Mouse (Mus musculus): ENCODE results near the gene Sbk1. TPM values are rescaled to one million over a fixed set of nuclear protein-coding genes. Genes with fewer than 3 reads are reported as not detected.
"Not testable (repeated sequence)": the region's sequence is repeated elsewhere in the genome, so short reads cannot be mapped to it uniquely, and the experiment has no call there.

Sbk1 gene
- total RNA-seq, 2 experiments from 2014 or later: 2.5 to 3.4 TPM

- peak; percentile 61; the same call in 1 of the 2 replicates for ATAC-seq (replicated peaks; ENCODE audit: low FRiP score, poor library complexity, severe bottlenecking)
Measured at GRCm38 (mm10) chr7:126260280-126261210, 11.9 kb upstream of the Sbk1 start.

GRCm38 (mm10) chr7:126261823-126262222 is 10.6 kb upstream of the Sbk1 start:
- ATAC-seq (replicated peaks; ENCODE audit: low FRiP score, poor library complexity, severe bottlenecking): no peak

GRCm38 (mm10) chr7:126263964-126264363 is 8.5 kb upstream of the Sbk1 start:
- no peak for ATAC-seq (replicated peaks; ENCODE audit: low FRiP score, poor library complexity, severe bottlenecking)

- ATAC-seq (replicated peaks; ENCODE audit: low FRiP score, poor library complexity, severe bottlenecking): no peak
Measured at GRCm38 (mm10) chr7:126265949-126266348, 6.5 kb upstream of the Sbk1 start.

- no peak for ATAC-seq (replicated peaks; ENCODE audit: low FRiP score, poor library complexity, severe bottlenecking)
Measured at GRCm38 (mm10) chr7:126266372-126266870, 6.0 kb upstream of the Sbk1 start.

- no peak for ATAC-seq (replicated peaks; ENCODE audit: low FRiP score, poor library complexity, severe bottlenecking)
Measured at GRCm38 (mm10) chr7:126267606-126268005, 4.8 kb upstream of the Sbk1 start.

- ATAC-seq (replicated peaks; ENCODE audit: low FRiP score, poor library complexity, severe bottlenecking): no peak
Measured at GRCm38 (mm10) chr7:126272770-126273311, 422 bp downstream of the Sbk1 start.

GRCm38 (mm10) chr7:126273351-126274042 is 1.1 kb downstream of the Sbk1 start:
- no peak for ATAC-seq (replicated peaks; ENCODE audit: low FRiP score, poor library complexity, severe bottlenecking)

- ATAC-seq (replicated peaks; ENCODE audit: low FRiP score, poor library complexity, severe bottlenecking): no peak
Measured at GRCm38 (mm10) chr7:126274137-126274536, 1.7 kb downstream of the Sbk1 start.

- ATAC-seq (replicated peaks; ENCODE audit: low FRiP score, poor library complexity, severe bottlenecking): no peak
Measured at GRCm38 (mm10) chr7:126274626-126275025, 2.2 kb downstream of the Sbk1 start.

- ATAC-seq (replicated peaks; ENCODE audit: low FRiP score, poor library complexity, severe bottlenecking): no peak
Measured at GRCm38 (mm10) chr7:126275711-126276110, 3.3 kb downstream of the Sbk1 start.

- ATAC-seq (replicated peaks; ENCODE audit: low FRiP score, poor library complexity, severe bottlenecking): no peak
Measured at GRCm38 (mm10) chr7:126276297-126276696, 3.9 kb downstream of the Sbk1 start.

- ATAC-seq (replicated peaks; ENCODE audit: low FRiP score, poor library complexity, severe bottlenecking): no peak
Measured at GRCm38 (mm10) chr7:126277536-126278295, 5.3 kb downstream of the Sbk1 start.

- no peak for ATAC-seq (replicated peaks; ENCODE audit: low FRiP score, poor library complexity, severe bottlenecking)
Measured at GRCm38 (mm10) chr7:126278799-126279198, 6.4 kb downstream of the Sbk1 start.

GRCm38 (mm10) chr7:126279774-126280482 is 7.5 kb downstream of the Sbk1 start:
- no peak for ATAC-seq (replicated peaks; ENCODE audit: low FRiP score, poor library complexity, severe bottlenecking)

GRCm38 (mm10) chr7:126280696-126281095 is 8.3 kb downstream of the Sbk1 start:
- ATAC-seq (replicated peaks; ENCODE audit: low FRiP score, poor library complexity, severe bottlenecking): no peak

- ATAC-seq (replicated peaks; ENCODE audit: low FRiP score, poor library complexity, severe bottlenecking): no peak
Measured at GRCm38 (mm10) chr7:126281876-126282682, 9.7 kb downstream of the Sbk1 start.

GRCm38 (mm10) chr7:126282683-126282990 is 10.2 kb downstream of the Sbk1 start:
- not testable (repeated sequence) for ATAC-seq (replicated peaks; ENCODE audit: low FRiP score, poor library complexity, severe bottlenecking)

All from erythroid progenitor cell, adult 5-6 weeks (primary cell).